Comparison of ENCODE assay signal across 26 mouse cellular contexts in genomic region chr11:31529686-31530085, GRCm38 (mm10).
DNase-seq lines count a peak whose midpoint lies in the region; ATAC-seq and TF ChIP-seq lines count a peak whose summit lies in the region.
"Had no signal": no experiment of that assay in that cellular context is flagged by ENCODE, and none has a peak within 500 bp of the region (broad histone marks: within the 10 kb centered on the region; RNA-seq: fewer than 3 reads in every experiment).

No protein-coding gene starts in this region.

- no peak for TF ChIP-seq EP300 in heart, adult 2 months (IDR thresholded peaks at IDR 0.05; ENCODE audit: insufficient read depth, low read depth, low read length)

- 49% methylated on average over 2 of the region's 2 CpGs for WGBS in heart, embryonic 10.5 days
- 60% methylated on average over 2 of the region's 2 CpGs for WGBS in heart, adult 2 months
- WGBS in limb, embryonic 15.5 days = 90% methylated on average over 2 of the region's 2 CpGs

- DNase-seq in heart, embryonic 10.5 days (ENCODE audit: low spot score) = peak; percentile 75
- no peak for DNase-seq in heart, adult 2 months
- DNase-seq in heart, postnatal 4 days = peak; percentile 77
- no peak for DNase-seq in heart, postnatal 36 days
- DNase-seq in NIH3T3 (ENCODE audit: low read depth) = peak; percentile 25
- no peak for DNase-seq in gastrocnemius, postnatal 25 days
- no peak for DNase-seq in kidney, adult 11 months
- DNase-seq: adrenal gland, adult 8-10 months; cerebellum, adult 2 months; cerebellum, postnatal 14 days; gastrocnemius, postnatal 10 days; kidney, postnatal 25 days; left cerebral cortex, postnatal 4 days; midbrain, embryonic 14.5 days; right cerebral cortex, postnatal 25 days; thymus, postnatal 14 days had no signal

- no peak for TF ChIP-seq POLR2A in heart, adult 2 months (IDR thresholded peaks at IDR 0.05; ENCODE audit: insufficient read depth, low read depth, low read length)

- H3K27me3 ChIP-seq in heart, embryonic 10.5 days (ENCODE audit: insufficient read depth, poor library complexity, severe bottlenecking) = peaks cover 7% of the 10 kb centered on the region; the same call in 1 of the 2 replicates
- no peaks in the 10 kb centered on the region for H3K27me3 ChIP-seq in heart, adult 2 months (ENCODE audit: control insufficient read depth, insufficient read depth, low read length)
- no peaks in the 10 kb centered on the region for H3K27me3 ChIP-seq in limb, embryonic 15.5 days
- H3K27me3 ChIP-seq: embryonic facial prominence, embryonic 15.5 days; forebrain, embryonic 12.5 days; kidney, embryonic 15.5 days; neural tube, embryonic 15.5 days; stomach, embryonic 15.5 days had no signal

- H3K9me3 ChIP-seq in heart, embryonic 10.5 days = no peaks in the 10 kb centered on the region
- no peaks in the 10 kb centered on the region for H3K9me3 ChIP-seq in limb, embryonic 15.5 days
- H3K9me3 ChIP-seq: embryonic facial prominence, embryonic 15.5 days; forebrain, embryonic 12.5 days; kidney, embryonic 15.5 days; neural tube, embryonic 15.5 days; stomach, embryonic 15.5 days had no signal

- no peaks in the 10 kb centered on the region for H3K79me2 ChIP-seq in heart, adult 2 months (replicated peaks; ENCODE audit: control insufficient read depth, insufficient read depth, low read length)

- TF ChIP-seq CTCF in heart, adult 2 months (IDR thresholded peaks at IDR 0.05) = no peak

- no peak overlapping the region for H3K4me3 ChIP-seq in heart, embryonic 10.5 days
- no peak overlapping the region for H3K4me3 ChIP-seq in heart, adult 2 months
- no peak overlapping the region for H3K4me3 ChIP-seq in limb, embryonic 15.5 days
- H3K4me3 ChIP-seq: embryonic facial prominence, embryonic 15.5 days; forebrain, embryonic 12.5 days; kidney, embryonic 15.5 days; layer of hippocampus, adult 2 months; neural tube, embryonic 15.5 days; stomach, embryonic 15.5 days had no signal

- intact Hi-C loops in heart, adult 2 months (cut with DNase I) = no loop called here
- intact Hi-C loops in heart, postnatal 36 days (cut with DNase I) = no loop called here

- H3K27ac ChIP-seq in heart, embryonic 10.5 days = no peak overlapping the region
- H3K27ac ChIP-seq in heart, adult 2 months = no peak overlapping the region
- H3K27ac ChIP-seq in limb, embryonic 15.5 days = no peak overlapping the region
- H3K27ac ChIP-seq: embryonic facial prominence, embryonic 15.5 days; forebrain, embryonic 12.5 days; hindbrain, embryonic 14.5 days; kidney, embryonic 15.5 days; layer of hippocampus, adult 2 months; neural tube, embryonic 15.5 days; stomach, embryonic 15.5 days had no signal

- H3K4me1 ChIP-seq in heart, embryonic 10.5 days = peaks cover 9% of the 10 kb centered on the region; the same call in 1 of the 2 replicates
- no peaks in the 10 kb centered on the region for H3K4me1 ChIP-seq in heart, adult 2 months (ENCODE audit: control insufficient read depth, insufficient read depth, low read length)
- no peaks in the 10 kb centered on the region for H3K4me1 ChIP-seq in limb, embryonic 15.5 days
- H3K4me1 ChIP-seq: embryonic facial prominence, embryonic 15.5 days; forebrain, embryonic 12.5 days; kidney, embryonic 15.5 days; neural tube, embryonic 15.5 days; stomach, embryonic 15.5 days had no signal

- H3K4me2 ChIP-seq in limb, embryonic 15.5 days = no peak overlapping the region
- H3K4me2 ChIP-seq: embryonic facial prominence, embryonic 15.5 days; forebrain, embryonic 12.5 days; hindbrain, embryonic 14.5 days; kidney, embryonic 15.5 days; liver, embryonic 11.5 days; neural tube, embryonic 15.5 days; stomach, embryonic 15.5 days had no signal

- no peak overlapping the region for H3K9ac ChIP-seq in heart, adult 2 months (ENCODE audit: low read depth, low read length)
- no peak overlapping the region for H3K9ac ChIP-seq in limb, embryonic 15.5 days
- H3K9ac ChIP-seq: embryonic facial prominence, embryonic 15.5 days; forebrain, embryonic 12.5 days; hindbrain, embryonic 14.5 days; kidney, embryonic 15.5 days; neural tube, embryonic 15.5 days; stomach, embryonic 15.5 days had no signal

- ATAC-seq in limb, embryonic 15.5 days (ENCODE audit: insufficient number of reproducible peaks, low FRiP score, low TSS enrichment, low read depth) = 0 out of 2 replicates have a peak, but pooled peaks have one; percentile 4
- ATAC-seq: intestine, postnatal 0 days had no signal

- no peaks in the 10 kb centered on the region for H3K36me3 ChIP-seq in heart, embryonic 10.5 days
- no peaks in the 10 kb centered on the region for H3K36me3 ChIP-seq in heart, adult 2 months (ENCODE audit: control insufficient read depth, insufficient read depth, low read length)
- H3K36me3 ChIP-seq in limb, embryonic 15.5 days = no peaks in the 10 kb centered on the region
- H3K36me3 ChIP-seq: embryonic facial prominence, embryonic 15.5 days; forebrain, embryonic 12.5 days; kidney, embryonic 15.5 days; neural tube, embryonic 15.5 days; stomach, embryonic 15.5 days had no signal

Comparison
In these comparisons a context has a peak if more than half of its experiments do, and no peak if none do; other contexts are left out.
1. DNase-seq: peak in heart, embryonic 10.5 days (single experiment), heart, postnatal 4 days (single experiment) and NIH3T3 (single experiment); none in heart, adult 2 months (0 of 2), heart, postnatal 36 days (0 of 2), gastrocnemius, postnatal 25 days (single experiment) and kidney, adult 11 months (single experiment).